Mouse (Mus musculus) layer of hippocampus, postnatal 36 days (tissue): ENCODE data around the gene Ndufa10. TPM values are rescaled to one million over a fixed set of nuclear protein-coding genes. Genes with fewer than 3 reads are reported as not detected.
A peak's percentile ranks its signal among the peaks of the same experiment; 100 is the strongest.
"Not testable (repeated sequence)": the region's sequence is repeated elsewhere in the genome, so short reads cannot be mapped to it uniquely, and the experiment has no call there.

Experiments
- DNase-seq, 2 experiments: peaks; one replicate each; pipeline ENCODE4 v3.0.0; 2022
- total RNA-seq, 2 experiments: library from RNA; stranded (reverse); gene quantifications; 2 replicates each; pipeline ENCODE4 v1.2.3; 2021

Gene Ndufa10
- 100 to 1,000 TPM; 258 to 259 TPM for total RNA-seq

- DNase-seq = peak; percentile 89 to 92
Observed at GRCm38 (mm10) chr1:92473165-92474041, at the start of gene Ndufa10. Ndufa10 (minus strand) TSS chr1:92473860.

- peak in 1 of 2 experiments; percentile 24 for DNase-seq
Observed at GRCm38 (mm10) chr1:92521376-92521775, 47.7 kb upstream of the Ndufa10 start.

DNA sequence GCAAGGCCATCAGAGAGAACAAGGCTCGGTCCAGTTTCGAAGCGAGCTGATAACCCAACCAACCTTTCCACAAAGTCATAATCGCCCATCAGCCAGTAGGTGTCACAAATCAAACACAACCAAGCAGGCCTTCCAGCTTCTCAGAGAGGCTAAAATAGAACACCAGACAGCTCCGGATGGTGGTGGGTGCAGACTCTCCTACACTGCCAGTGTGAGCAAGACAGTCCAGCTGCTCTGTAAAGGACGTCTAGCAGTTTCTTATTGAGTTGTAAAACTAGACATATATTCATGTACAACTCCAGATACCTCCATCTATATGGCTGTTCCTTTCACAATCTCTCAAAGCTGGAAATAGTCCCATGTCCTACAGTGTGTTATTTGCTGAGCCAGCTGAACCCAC, 45.4 kb upstream of the Ndufa10 start:
- DNase-seq = peak in 1 of 2 experiments; percentile 20

DNA sequence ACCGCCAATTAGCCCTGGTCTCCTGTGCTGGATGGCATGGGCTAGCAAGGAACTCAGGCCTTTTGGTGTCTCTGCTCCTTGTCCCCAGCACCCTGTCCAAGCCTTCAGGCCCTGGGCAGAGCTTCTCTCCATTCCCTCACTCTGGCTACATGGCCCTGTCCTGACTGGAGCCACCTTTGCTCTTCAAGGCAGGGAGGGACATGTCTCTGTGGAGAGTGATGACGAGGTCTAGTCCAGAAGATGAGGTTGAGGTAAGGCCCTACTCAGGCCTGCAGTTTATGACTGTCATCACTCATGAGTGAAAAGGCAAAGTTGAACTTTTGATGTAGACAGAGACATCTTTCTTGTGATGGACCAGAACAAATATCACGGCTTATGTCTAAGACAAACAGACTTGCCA, 44.9 kb upstream of the Ndufa10 start, which contains the start of gene Olfr1414:
TSS of gene Olfr1414 (minus strand) at position 101 of the 400 bp plus-strand sequence.
- no peak for DNase-seq

- no peak for DNase-seq
Observed at GRCm38 (mm10) chr1:92515390-92515789, 41.7 kb upstream of the Ndufa10 start.

GRCm38 (mm10) chr1:92511646-92512045, 38.0 kb upstream of the Ndufa10 start:
- DNase-seq = not testable (repeated sequence)

DNA sequence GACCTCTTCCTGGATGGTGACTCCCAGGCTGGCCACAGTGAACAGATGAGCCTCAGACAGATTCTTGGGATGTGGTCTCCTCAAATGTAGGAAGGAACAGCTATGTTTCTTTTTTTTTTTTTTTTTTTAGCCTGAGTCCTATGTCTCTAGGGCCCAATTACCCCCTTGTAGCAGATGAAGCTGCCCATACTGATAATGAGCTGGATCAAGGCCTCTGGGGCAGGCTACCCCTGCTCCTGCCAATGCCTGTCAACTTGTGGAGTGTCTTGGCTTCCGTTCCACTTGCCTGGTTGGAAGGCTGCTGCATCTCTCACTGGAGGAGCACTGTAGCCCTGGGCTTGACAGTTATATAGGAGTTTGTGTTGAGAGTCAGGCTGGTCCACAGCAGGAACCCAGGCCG, 22.3 kb upstream of the Ndufa10 start, which contains the start of gene Olfr1415:
TSS of gene Olfr1415 (minus strand) at position 101 of the 400 bp plus-strand sequence.
- no peak for DNase-seq

DNA sequence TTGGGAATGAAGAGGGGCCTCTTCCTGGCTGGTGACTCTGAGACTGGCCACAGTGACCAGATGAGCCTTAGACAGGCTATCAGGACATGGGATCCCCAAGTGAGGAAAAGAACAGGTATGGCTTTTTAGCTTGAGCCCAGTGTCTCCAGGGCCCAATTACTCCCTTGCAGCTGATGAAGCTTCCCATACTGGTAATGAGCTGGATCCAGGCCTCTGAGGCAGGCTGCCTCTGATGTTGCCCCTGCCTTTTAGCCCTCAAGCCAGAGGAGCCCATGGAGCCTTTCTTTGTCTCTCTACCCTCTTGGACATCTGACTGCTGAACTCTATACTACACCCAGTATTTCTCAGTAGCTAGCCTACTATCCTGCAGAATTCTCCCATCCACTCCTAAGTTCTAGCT, 11.4 kb upstream of the Ndufa10 start, which contains the start of gene Olfr1416:
TSS of gene Olfr1416 (minus strand) at position 101 of the 400 bp plus-strand sequence.
- no peak for DNase-seq

- no peak for DNase-seq
Observed at GRCm38 (mm10) chr1:92474066-92474578, 462 bp upstream of the Ndufa10 start.

DNA sequence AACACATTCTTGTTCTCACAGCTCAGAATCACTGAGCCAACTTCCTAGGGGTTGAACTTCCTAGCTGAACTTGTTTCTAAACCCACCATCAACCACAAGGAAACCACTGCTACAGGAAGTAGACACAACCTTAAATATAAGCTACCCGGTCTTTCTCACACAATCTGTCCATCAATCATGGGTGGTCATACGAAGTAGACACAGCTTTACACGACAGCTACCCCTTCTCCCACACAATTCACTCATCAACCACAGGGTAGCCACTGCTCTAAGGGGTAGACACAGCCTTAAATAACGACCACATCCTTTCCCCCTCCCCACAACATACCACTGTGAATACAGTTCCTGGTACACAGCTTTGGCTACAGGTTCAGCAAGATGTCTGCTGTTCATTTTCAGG, 4.8 kb downstream of the Ndufa10 start:
- DNase-seq = no peak

DNA sequence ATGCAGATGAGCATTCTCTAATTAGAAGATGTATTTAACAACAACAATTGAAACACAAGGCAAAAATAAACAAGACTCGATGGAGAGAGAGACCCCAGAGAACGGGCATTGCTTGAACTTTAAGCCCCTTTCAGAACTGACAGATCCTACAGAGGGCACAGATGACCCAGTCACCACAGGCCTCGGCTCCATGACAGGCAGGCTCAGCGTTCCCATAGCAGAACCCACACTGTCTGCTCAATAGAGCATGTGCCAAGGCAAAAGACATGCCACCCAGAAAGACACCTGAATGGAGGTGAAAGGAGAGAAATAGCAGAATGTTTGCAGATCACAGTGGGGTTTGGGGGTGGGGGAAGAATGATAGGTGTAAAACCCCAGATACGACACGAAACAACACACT, 15.2 kb downstream of the Ndufa10 start:
- DNase-seq = no peak

- DNase-seq = no peak
Observed at GRCm38 (mm10) chr1:92457758-92458157, 15.9 kb downstream of the Ndufa10 start.

- no peak for DNase-seq
Observed at GRCm38 (mm10) chr1:92453751-92454445, 19.8 kb downstream of the Ndufa10 start.

- no peak for DNase-seq
Observed at GRCm38 (mm10) chr1:92448293-92448692, 25.4 kb downstream of the Ndufa10 start.

DNA sequence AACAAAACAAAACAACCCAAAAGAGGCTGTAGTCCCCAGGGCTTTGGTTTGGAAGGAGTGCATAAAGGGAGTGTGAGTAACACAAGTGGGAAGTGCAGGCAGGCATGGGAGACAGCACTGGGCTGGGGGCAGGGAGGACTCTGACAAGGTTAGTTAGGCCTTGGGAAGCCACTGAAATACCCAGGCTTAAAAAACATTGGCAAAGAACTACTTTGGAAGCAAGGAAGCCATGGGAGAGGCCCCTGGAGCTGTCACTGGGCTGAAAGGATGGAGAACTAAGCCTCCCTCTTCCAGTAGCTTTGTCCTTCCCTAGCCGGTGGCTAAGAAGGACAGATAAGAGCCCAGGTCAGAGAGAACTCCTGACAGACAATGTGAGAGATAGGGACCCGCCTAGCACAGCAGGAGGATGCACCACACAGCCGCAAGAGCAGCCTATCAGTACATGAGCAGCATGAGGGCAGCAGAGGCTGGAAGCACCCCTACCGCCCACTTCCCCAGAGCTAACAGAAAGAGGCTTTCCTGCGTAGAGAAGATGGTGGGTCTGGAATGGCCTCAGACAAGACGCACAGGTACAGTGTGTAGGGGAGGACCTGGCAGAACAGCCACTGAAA, 32.1 kb downstream of the Ndufa10 start:
- DNase-seq = no peak

DNA sequence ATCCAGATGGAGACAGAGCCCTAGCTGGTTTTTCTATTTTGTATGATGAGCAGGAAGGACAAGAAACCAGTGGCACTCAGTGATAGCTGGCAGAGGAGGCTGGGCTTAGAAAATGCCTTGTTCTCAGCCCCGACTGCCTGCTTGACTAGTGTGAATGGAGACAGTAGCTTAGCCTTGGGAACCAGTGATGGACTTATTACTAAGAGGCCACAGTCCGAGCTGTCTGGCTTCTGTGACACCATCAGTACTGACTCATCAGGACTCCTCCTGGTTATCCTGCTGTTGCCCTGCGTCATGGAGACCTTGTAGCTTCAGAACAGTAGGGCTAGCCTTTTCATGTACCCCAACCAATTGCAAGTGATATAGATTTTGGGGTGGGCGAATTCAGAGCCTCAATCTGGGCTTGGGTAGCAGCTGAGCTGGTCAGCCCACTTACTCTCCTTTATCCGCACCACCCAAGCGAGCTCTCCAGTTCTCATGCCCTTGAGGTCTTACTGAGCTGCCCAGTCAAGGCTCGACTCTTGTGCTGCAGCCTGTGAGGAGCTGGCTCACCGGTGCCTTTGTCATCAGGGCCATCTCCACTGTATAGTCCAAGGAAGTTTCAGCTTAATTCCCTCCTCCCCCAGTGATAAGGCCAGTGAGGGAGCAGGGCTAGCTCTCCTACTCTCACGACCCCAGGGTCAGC, 33.5 kb downstream of the Ndufa10 start:
- no peak for DNase-seq

DNA sequence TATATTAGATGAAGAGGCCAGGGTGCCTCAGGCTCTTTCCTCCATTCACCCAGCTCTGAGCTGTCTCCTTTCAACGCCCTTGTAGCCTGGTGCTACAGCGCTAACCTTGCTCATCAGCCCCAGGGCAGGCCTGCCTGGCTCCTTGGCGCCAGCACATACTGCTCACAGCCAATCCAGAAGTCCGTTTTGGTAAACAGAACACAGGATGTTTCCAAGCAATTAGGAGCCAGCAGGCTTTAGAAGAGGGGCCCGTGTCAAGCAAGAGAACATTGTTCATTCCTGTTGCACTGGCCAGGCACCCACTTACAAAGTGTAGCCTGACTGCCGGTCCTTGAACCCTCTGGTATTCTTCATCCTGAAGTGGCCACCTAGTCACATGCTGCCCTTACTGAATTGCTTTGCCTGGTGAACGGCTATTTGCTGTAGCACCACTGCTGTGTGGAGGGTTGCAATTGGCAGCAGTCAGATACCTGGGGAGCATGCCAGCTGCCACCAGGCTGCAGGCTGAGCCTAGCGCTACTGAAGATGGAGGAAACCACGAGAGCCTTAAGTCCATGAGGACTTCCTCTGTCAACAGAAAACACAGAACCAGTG, 35.9 kb downstream of the Ndufa10 start:
- peak; percentile 52 to 56 for DNase-seq

DNA sequence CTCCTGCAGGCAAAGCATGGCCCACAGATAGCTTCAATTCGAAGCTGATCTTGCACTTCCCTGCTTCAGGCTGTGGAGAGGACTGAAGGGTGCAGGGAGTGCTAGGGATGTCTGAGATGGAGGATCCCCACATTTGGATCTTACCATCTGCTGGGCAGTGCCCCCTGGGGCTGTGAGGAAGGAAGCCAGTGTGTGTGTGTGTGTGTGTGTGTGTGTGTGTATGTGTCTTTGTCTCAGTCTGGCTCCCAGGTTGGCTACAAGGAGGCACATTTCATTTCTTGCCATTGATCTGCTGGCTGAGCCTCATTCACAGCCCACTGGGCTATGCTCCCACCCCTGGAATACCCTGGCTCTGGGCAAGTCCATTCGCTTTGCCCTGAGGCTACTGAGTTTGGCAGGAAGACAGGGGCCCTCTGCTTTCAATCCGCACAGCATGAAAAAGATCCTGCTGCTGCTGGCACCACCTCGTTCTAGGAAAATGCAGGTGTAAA, 36.8 kb downstream of the Ndufa10 start:
- peak; percentile 20 to 44 for DNase-seq

- DNase-seq = no peak
Observed at GRCm38 (mm10) chr1:92434986-92435385, 38.7 kb downstream of the Ndufa10 start.

- no peak for DNase-seq
Observed at GRCm38 (mm10) chr1:92432791-92433190, 40.9 kb downstream of the Ndufa10 start.

- no peak for DNase-seq
Observed at GRCm38 (mm10) chr1:92432098-92432497, 41.6 kb downstream of the Ndufa10 start.
